Mouse (Mus musculus) heart, postnatal 0 days (tissue): ENCODE data around the gene Urod.

ENCODE experiments used
- CTCF ChIP-seq: IDR thresholded peaks from 2 replicates; pipeline ENCODE4 v1.5.1; 2016; ENCODE audit warnings: antibody characterized with exemption, control low read depth, low read depth
- EP300 ChIP-seq: IDR thresholded peaks from 2 replicates; pipeline ENCODE4 v1.6.1; 2016; ENCODE audit warnings: antibody characterized with exemption, low read depth

- TF ChIP-seq CTCF (0 out of 2 replicates have a peak, but pooled peaks have one; percentile 5), EP300 (no peak)
Observed at GRCm38 (mm10) chr4:116976503-116976902, 17.7 kb downstream of the Urod start.
